Mouse (Mus musculus) midbrain, embryonic 14.5 days (tissue): ENCODE results near the gene Ddx39. TPM values are rescaled to one million over a fixed set of nuclear protein-coding genes. Genes with fewer than 3 reads are reported as not detected.

Source experiments
- ATAC-seq: fragments of 200-750 bp; cut with Nextera tagmentation; 2 replicates; pipeline ENCODE4 v1.8.0; 2017; ENCODE audit warnings: moderate number of reproducible peaks, moderate library complexity; ENCODE audit not compliant: low FRiP score, low TSS enrichment
- DNase-seq: peaks from one replicate; pipeline ENCODE4 v3.0.0-alpha.2; 2015
- H3K27ac ChIP-seq: fragments of 300-500 bp; sonication (generic); replicated peaks from 2 replicates; pipeline ENCODE4 v1.5.1; 2014; ENCODE audit warnings: mild to moderate bottlenecking, low read depth, low read length, moderate library complexity
- H3K27me3 ChIP-seq: fragments of 300-500 bp; sonication (generic); 2 replicates; pipeline ENCODE4 v1.6.1; 2014; ENCODE audit warnings: low read length, control low read depth, mixed read lengths; ENCODE audit not compliant: control insufficient read depth, insufficient read depth
- H3K36me3 ChIP-seq: fragments of 300-500 bp; sonication (generic); 2 replicates; pipeline ENCODE4 v1.6.1; 2014; ENCODE audit warnings: low read length, control low read depth; ENCODE audit not compliant: control insufficient read depth, insufficient read depth
- H3K4me1 ChIP-seq: fragments of 300-500 bp; sonication (generic); 2 replicates; pipeline ENCODE4 v1.6.1; 2014; ENCODE audit warnings: mild to moderate bottlenecking, antibody characterized with exemption, low read length, control low read depth; ENCODE audit not compliant: control insufficient read depth, insufficient read depth
- H3K4me2 ChIP-seq: fragments of 300-500 bp; sonication (generic); 2 replicates; pipeline ENCODE4 v1.6.1; 2014; ENCODE audit warnings: mild to moderate bottlenecking, low read length, moderate library complexity
- H3K4me3 ChIP-seq: fragments of 300-500 bp; sonication (generic); replicated peaks from 2 replicates; pipeline ENCODE4 v1.5.1; 2014; ENCODE audit warnings: low read depth, low read length
- H3K9ac ChIP-seq: fragments of 300-500 bp; sonication (generic); replicated peaks from 2 replicates; pipeline ENCODE4 v1.6.1; 2014; ENCODE audit warnings: mild to moderate bottlenecking, low read length, moderate library complexity
- H3K9me3 ChIP-seq: fragments of 300-500 bp; sonication (generic); 2 replicates; pipeline ENCODE4 v1.6.1; 2016; ENCODE audit warnings: low read length, control low read depth, mixed read lengths; ENCODE audit not compliant: control insufficient read depth
- WGBS: fragments of 180-500 bp; shearing (Covaris S2); extraction: QIAGEN DNeasy Blood & Tissue Kit; methylation state at CpG from one replicate; pipeline ENCODE4 v1.1.7; 2014; 5-methylcytosine and 5-hydroxymethylcytosine counted together
- polyA plus RNA-seq: library from polyadenylated mRNA; unstranded; fragments of >200 nt; fragmentation: Nextera tagmentation; extraction: Ambion mirVana; gene quantifications from 2 replicates; pipeline ENCODE4 v1.2.1, GENCODE M21; 2014

The Ddx39 gene
- polyA plus RNA-seq, 1 experiment from 2014 or later = 113 TPM

GRCm38 (mm10) chr8:83747661-83748346 is 32.8 kb downstream of the Ddx39 start:
- Histone ChIP-seq H3K4me1 (peaks cover 3% of the 10 kb centered on the region; the same call in 1 of the 2 replicates), H3K4me3 (peak overlapping the region; percentile 28), H3K4me2 (peak overlapping the region; percentile 70), H3K36me3 (no peaks in the 10 kb centered on the region), H3K27ac (no peak overlapping the region), H3K9ac (peak overlapping the region; percentile 57), H3K27me3 (no peaks in the 10 kb centered on the region; the same call in 1 of the 2 replicates), H3K9me3 (no peaks in the 10 kb centered on the region)
- WGBS = 2% methylated on average over 28 of the region's 28 CpGs
- DNase-seq = peak; percentile 68
- peak; percentile 69 for ATAC-seq

DNA sequence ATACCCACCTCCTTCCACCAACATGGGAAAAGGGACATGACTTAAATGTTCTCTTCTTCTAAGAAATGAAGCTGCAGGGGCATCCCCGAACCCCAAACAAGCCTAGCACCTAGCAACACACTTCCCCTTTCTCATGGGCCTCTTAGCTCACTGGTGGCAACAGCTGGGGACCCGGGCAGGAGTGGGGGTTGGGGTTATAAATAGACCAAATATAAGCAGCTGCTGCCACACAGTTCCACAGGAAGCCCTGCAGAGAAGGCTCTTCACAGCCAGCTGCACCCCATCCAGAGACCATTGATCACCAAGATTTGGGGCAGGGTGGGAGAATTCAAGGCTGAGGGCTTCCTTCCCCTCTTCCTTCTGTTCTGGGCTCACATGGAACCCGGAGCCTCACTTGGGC is 33.7 kb downstream of the Ddx39 start:
- no peak overlapping the region for H3K4me3 ChIP-seq
- ATAC-seq (no peak), DNase-seq (no peak)
- WGBS = 51% methylated on average over 3 of the region's 3 CpGs
- H3K4me1 ChIP-seq = peaks cover 3% of the 10 kb centered on the region; the same call in 1 of the 2 replicates
- no peaks in the 10 kb centered on the region for H3K36me3 ChIP-seq
- no peaks in the 10 kb centered on the region for H3K9me3 ChIP-seq
- no peaks in the 10 kb centered on the region; the same call in 1 of the 2 replicates for H3K27me3 ChIP-seq
- no peak overlapping the region for H3K9ac ChIP-seq
- H3K27ac ChIP-seq = no peak overlapping the region
- no peak overlapping the region for H3K4me2 ChIP-seq

GRCm38 (mm10) chr8:83749265-83749664 is 34.3 kb downstream of the Ddx39 start:
- Histone ChIP-seq H3K4me1 (peaks cover 3% of the 10 kb centered on the region; the same call in 1 of the 2 replicates), H3K27me3 (no peaks in the 10 kb centered on the region; the same call in 1 of the 2 replicates), H3K36me3 (no peaks in the 10 kb centered on the region), H3K9me3 (no peaks in the 10 kb centered on the region), H3K4me3 (no peak overlapping the region), H3K27ac (no peak overlapping the region), H3K9ac (no peak overlapping the region), H3K4me2 (no peak overlapping the region)
- no peak for DNase-seq
- 82% methylated on average over 9 of the region's 9 CpGs for WGBS
- no peak for ATAC-seq

DNA sequence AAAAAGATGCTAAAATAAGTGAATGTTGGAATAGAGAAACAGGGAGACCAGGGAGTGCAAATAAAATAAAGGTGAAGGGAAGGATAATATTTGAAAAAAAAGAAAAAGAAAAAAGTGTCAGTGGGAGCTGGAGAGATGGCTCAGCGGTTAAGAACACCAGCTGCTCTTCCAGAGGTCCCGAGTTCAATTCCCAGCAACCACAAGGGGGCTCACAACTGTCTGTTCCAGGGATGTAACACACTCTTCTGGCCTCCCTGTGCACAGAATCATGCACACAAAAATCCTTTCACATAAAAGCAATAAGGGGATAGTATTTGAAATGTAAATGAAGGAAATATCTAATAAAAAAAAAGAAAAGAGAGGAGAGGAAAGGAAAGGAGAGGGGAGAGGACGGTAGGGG is 39.2 kb downstream of the Ddx39 start:
- Histone ChIP-seq H3K9ac (no peak overlapping the region), H3K4me3 (no peak overlapping the region), H3K4me2 (no peak overlapping the region), H3K4me1 (no peaks in the 10 kb centered on the region), H3K27me3 (no peaks in the 10 kb centered on the region), H3K9me3 (peaks cover 3% of the 10 kb centered on the region; the same call in 1 of the 2 replicates), H3K36me3 (no peaks in the 10 kb centered on the region), H3K27ac (no peak overlapping the region)
- DNase-seq = peak; percentile 51
- 62% methylated on average over 2 of the region's 3 CpGs for WGBS
- ATAC-seq = no peak

DNA sequence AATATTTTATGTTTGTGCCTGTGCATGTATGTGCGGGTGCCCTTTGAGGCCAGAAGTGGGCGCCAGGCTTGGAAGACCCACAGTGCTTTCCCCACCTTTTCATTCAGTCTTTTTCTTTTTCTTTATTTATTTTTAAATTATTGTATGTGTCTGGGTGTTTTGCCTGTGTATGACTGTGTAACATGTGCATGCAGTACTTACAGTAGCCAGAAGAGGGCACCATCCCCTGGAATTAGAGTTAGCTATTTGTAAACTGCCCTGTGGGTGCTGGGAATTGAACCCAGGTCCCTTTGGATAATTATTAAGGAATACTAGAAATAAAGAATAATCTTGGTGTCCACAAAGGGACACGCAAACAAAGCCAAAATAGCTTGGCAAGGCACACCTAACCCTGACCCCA is 41.3 kb downstream of the Ddx39 start:
- H3K9ac ChIP-seq = no peak overlapping the region
- H3K36me3 ChIP-seq = no peaks in the 10 kb centered on the region
- no peaks in the 10 kb centered on the region for H3K27me3 ChIP-seq
- no peak for ATAC-seq
- H3K27ac ChIP-seq = no peak overlapping the region
- DNase-seq = no peak
- no peak overlapping the region for H3K4me2 ChIP-seq
- no peak overlapping the region for H3K4me3 ChIP-seq
- 98% methylated on average over 3 of the region's 3 CpGs for WGBS
- peaks cover 3% of the 10 kb centered on the region; the same call in 1 of the 2 replicates for H3K9me3 ChIP-seq
- no peaks in the 10 kb centered on the region for H3K4me1 ChIP-seq

DNA sequence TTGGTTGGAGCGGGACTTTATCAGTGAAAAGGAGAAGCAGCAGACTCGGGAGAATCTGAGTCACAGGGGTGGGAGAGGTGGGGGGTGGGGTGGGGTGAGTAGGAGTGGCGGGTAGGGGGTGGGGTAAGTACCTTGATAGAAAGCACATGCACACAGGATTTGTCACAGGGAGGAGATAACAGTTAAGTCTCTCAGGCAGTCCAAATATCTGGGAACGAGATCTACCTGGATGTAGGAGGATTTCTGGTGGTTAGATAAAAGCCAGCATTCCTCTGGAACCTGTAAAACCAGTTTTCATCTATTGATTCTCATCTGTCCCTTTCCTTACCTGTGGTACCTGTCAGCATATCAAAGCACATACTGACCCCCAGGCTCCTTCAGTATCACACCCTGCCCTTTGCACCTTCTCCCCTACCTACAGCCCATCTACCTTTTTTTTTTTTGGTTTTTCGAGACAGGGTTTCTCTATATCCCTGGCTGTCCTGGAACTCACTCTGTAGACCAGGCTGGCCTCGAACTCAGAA is 42.2 kb downstream of the Ddx39 start:
- no peak for ATAC-seq
- no peak for DNase-seq
- H3K27ac ChIP-seq = no peak overlapping the region
- no peak overlapping the region for H3K4me3 ChIP-seq
- no peak overlapping the region for H3K9ac ChIP-seq
- no peaks in the 10 kb centered on the region for H3K27me3 ChIP-seq
- H3K4me2 ChIP-seq = no peak overlapping the region
- H3K4me1 ChIP-seq = no peaks in the 10 kb centered on the region
- 90% methylated on average over 6 of the region's 6 CpGs for WGBS
- no peaks in the 10 kb centered on the region for H3K36me3 ChIP-seq
- peaks cover 3% of the 10 kb centered on the region; the same call in 1 of the 2 replicates for H3K9me3 ChIP-seq

- Histone ChIP-seq H3K4me2 (no peak overlapping the region), H3K4me1 (no peaks in the 10 kb centered on the region), H3K4me3 (no peak overlapping the region), H3K36me3 (no peaks in the 10 kb centered on the region), H3K9ac (no peak overlapping the region), H3K9me3 (peaks cover 3% of the 10 kb centered on the region; the same call in 1 of the 2 replicates), H3K27me3 (no peaks in the 10 kb centered on the region), H3K27ac (no peak overlapping the region)
- ATAC-seq (no peak), DNase-seq (no peak)
- WGBS = 64% methylated on average over 5 of the region's 5 CpGs
Observed at GRCm38 (mm10) chr8:83758298-83758697, 43.3 kb downstream of the Ddx39 start.

DNA sequence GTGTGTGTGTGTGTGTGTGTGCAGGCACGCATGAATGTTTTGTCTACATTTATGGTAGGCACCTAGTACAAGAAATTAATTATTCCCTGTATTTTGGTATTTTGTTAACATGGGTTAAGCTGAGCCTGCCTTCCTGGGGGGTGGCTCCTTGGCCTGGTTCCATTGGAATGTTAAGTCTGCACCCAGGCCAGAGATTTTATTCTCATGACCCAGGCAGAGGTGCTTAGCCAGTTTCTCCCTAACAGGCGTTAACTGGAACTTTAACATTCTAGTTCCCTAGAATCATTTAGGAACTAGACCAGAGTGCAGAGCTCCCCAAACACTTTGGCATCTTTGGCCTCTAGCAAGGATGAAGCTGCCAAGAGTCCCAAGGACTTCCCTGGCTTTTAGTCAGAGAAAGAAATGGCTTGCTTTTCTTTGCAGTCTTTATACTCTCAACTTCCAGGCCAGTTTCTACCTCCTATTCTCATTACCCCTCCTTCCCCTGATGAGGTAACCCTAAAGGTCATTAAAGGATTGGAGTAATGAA is 44.3 kb downstream of the Ddx39 start:
- H3K4me1 ChIP-seq = no peaks in the 10 kb centered on the region
- H3K4me3 ChIP-seq = no peak overlapping the region
- 91% methylated on average over 2 of the region's 2 CpGs for WGBS
- ATAC-seq = no peak
- H3K27ac ChIP-seq = no peak overlapping the region
- H3K9me3 ChIP-seq = peaks cover 3% of the 10 kb centered on the region; the same call in 1 of the 2 replicates
- no peaks in the 10 kb centered on the region for H3K27me3 ChIP-seq
- H3K36me3 ChIP-seq = no peaks in the 10 kb centered on the region
- H3K4me2 ChIP-seq = no peak overlapping the region
- DNase-seq = no peak
- H3K9ac ChIP-seq = no peak overlapping the region

DNA sequence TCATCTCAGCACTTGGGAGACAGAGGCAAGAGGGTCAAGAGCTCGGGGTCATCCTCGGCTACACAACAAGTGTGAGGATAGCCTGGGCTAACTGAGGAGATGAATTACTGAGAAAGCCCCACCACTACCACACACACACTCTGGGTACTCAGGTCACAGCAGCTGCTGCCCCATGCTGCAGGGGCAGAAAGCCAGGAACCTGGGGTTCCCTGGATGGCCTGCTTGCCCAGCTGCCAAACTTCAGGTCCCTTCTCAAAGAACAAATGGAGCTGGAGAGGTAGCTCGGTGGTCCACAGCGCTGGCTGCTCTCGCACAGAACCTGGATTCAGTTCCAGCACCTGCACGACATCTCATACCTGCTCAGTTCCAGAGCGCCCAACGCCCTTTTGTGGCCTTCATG is 49.1 kb downstream of the Ddx39 start:
- DNase-seq = no peak
- Histone ChIP-seq H3K4me3 (no peak overlapping the region), H3K36me3 (no peaks in the 10 kb centered on the region), H3K27ac (no peak overlapping the region), H3K9me3 (no peaks in the 10 kb centered on the region), H3K4me1 (no peaks in the 10 kb centered on the region), H3K4me2 (no peak overlapping the region), H3K9ac (no peak overlapping the region), H3K27me3 (no peaks in the 10 kb centered on the region)
- 95% methylated on average over 8 of the region's 8 CpGs for WGBS
- ATAC-seq = no peak
